Mouse (Mus musculus) heart, adult 11 months (tissue): Measurements from ENCODE around the gene Tango6.
"Not testable (repeated sequence)": the region's sequence is repeated elsewhere in the genome, so short reads cannot be mapped to it uniquely, and the experiment has no call there.

ENCODE experiments used
- DNase-seq: peaks from one replicate; pipeline ENCODE4 v3.0.0; 2022

Tango6 gene

DNA sequence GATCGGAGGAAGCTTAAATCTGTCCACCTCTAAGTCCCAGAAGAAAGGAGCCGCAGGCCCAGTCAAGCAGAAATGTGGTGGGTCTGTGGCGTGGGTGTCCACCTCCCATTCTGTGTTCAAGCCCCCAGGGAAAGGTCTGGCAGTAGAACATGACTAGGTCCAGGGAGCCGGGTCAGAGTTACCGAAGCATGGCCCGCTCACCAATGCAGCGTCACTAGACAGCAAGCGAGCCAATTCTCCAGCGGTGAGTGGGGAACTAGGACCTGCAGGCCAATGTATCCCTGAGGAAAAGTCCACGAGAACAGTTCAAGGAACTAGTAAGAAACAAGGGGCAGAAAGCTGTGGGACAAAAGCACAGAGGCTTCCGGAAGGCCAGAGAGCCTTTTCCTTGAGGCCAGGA is 201.2 kb downstream of the Tango6 start:
- DNase-seq, result peak; percentile 90

GRCm38 (mm10) chr8:106884826-106885400 is 202.0 kb downstream of the Tango6 start:
- DNase-seq, result not testable (repeated sequence)

GRCm38 (mm10) chr8:106887336-106888189 is 204.7 kb downstream of the Tango6 start:
- DNase-seq, result peak; percentile 91

- no peak for DNase-seq
Observed at GRCm38 (mm10) chr8:106888803-106889202, 205.9 kb downstream of the Tango6 start.

DNA sequence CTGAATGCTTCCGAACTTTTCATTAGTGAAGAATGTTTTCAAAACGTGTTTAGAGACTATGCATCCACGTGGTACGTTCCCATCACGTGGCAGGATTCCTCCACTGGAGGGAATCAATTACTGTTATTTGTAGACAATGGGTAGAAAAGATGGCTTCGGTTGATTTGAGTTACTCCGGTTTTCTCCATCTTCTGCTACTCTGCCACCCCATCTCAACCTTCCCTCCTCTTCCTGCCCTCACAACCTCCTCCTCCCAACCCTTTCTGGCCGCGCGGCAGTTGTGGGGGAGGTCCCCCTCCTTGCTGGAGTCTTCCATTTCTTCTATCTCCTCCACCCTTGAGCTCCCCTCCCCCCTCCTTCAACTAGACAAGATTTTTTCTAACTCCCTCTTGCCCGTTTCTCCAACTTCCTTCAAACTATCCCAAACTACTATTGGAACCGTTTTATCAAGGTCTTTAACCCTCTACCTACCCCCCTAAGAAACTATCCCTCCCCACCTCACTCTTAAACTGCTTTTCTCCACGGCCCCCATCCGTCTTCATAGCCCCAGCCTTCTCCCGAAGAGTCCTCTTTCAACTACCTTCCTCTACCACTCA is 209.4 kb downstream of the Tango6 start:
- DNase-seq, result peak; percentile 95

DNA sequence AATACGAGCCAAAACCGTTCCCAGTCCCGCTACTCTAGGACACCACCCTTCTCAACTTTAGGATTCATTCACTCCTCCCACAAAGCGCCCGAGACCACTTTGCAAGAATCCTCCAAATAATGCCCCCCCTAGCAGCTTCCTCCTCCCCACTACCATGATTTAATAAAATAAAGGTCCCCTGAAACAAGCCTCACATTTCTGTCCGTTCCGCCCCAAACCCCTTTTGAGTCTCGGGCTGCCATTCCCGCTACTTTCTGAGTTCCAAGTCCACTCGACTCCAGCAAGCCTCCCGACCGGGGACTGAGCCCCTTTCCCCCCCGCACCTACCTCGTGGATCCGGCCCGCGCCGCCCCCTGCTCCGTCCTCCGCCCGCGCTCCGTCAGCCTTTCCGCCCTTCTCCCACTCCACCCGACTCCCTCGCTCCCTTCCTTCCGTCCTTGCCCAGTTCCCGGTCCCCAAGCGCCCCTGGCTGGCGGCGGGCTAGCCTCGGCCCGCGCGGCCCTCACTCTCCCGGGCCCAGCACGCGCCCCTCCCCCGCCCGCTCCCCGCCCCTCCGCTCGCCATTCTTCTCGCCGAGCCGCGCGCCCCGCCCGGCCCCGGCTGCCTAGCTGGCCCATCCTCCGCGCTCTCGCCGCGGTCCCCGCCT is 210.1 kb downstream of the Tango6 start:
- no peak for DNase-seq

- DNase-seq, result peak; percentile 99
Observed at GRCm38 (mm10) chr8:106893481-106894156, 210.8 kb downstream of the Tango6 start, which contains the start of gene Utp4. Gene Utp4 (plus strand): TSS chr8:106893636.

DNA sequence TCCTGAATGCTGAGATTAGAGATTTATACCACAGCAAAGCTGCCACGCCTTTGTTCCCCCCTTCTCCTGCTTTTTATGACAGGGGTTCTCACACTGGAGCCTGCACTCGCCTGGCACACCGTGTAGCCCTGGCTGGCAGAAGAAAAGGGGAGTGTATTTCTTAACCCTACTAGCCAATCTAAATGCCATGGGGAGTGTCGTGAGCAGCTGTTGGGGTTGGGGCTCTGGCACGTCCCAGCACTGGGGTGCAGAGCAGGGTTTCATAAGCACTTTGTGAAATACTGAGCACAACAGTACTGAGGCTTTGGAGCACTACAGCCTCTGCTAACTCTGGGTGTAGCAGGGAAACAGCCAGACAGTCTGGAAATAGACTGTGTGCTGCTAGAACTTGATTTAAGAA is 216.6 kb downstream of the Tango6 start:
- DNase-seq, result no peak
